Mouse (Mus musculus) heart, adult 8-10 months (tissue): ENCODE results near the gene Pank1. TPM values are rescaled to one million over a fixed set of nuclear protein-coding genes. Genes with fewer than 3 reads are reported as not detected.

Experiments
- DNase-seq: peaks from one replicate; pipeline ENCODE4 v3.0.0; 2022; ENCODE audit warnings: low spot score
- total RNA-seq, 4 experiments: library from RNA; stranded (reverse); gene quantifications; 2 replicates each; pipeline ENCODE4 v1.2.4; 2022

Pank1 gene
- 10 to 100 TPM; 40.7 to 48.9 (median 45.0) TPM for total RNA-seq

DNA sequence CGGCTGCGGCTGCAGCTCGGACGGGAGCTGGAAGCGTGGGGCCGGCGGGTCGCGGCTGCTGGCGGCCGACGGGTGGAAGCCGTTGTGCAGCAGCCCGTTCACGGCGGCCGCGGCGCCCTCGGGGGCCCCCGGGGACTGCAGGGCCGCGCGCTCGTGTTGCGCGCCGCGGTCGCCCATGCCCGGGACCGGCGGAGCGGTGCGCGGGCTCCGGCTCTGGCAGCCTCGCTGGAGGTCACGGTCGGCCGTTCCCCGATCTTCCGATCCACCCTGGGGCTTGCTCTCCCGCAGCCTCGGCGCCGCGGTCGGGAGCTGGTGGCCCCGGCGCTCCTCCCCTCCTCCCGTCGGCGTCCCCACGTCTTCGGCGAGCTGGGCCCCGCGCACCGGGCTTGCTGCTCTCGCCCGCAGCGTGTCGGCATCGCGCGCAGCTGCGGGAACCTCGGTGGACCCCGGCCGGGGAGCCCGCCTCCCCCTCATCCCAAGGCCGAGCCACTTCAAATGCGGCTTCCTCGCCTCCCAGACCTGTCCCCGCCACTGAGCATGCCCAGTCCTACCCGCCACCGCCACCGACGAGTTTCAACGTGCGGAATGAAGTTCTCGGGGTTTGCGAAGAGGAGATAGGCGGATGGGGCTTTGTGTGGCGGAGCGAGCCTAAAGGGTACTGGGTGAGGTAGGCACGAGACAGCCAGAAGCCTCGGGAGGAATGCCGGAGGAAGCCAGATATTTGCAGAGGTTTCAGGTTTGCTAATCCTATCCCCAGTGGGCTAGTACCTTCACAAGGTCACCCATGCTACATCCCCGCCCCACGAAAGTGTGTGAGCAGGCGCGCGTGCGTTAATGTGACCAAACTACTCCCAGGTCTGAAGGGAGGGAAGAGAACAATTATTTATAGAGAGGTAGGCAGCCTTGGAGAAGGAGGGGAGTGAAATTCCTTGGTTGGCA lies at the start of gene Pank1:
Gene Pank1 (minus strand): TSS at position 853 of the 939 bp plus-strand sequence.
- peak; percentile 72 for DNase-seq

DNA sequence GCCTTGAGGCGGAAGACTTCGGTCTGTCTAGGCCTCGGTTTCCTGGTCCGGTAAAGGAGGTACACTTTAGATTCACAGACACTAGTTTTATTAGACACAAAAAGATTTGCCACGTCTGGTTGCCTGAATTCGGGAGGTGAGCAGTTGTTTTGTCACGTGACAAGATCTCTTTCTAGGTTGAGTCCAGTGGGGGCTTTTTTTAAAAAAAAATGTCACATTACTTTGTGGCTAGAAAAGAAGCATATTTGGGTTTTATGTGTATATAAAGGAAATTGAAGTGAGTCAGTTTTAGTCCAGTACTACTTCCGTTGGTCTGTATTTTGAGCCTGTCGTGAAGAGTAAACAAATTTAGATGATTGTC lies 43.3 kb upstream of the Pank1 start:
- DNase-seq: peak; percentile 0

DNA sequence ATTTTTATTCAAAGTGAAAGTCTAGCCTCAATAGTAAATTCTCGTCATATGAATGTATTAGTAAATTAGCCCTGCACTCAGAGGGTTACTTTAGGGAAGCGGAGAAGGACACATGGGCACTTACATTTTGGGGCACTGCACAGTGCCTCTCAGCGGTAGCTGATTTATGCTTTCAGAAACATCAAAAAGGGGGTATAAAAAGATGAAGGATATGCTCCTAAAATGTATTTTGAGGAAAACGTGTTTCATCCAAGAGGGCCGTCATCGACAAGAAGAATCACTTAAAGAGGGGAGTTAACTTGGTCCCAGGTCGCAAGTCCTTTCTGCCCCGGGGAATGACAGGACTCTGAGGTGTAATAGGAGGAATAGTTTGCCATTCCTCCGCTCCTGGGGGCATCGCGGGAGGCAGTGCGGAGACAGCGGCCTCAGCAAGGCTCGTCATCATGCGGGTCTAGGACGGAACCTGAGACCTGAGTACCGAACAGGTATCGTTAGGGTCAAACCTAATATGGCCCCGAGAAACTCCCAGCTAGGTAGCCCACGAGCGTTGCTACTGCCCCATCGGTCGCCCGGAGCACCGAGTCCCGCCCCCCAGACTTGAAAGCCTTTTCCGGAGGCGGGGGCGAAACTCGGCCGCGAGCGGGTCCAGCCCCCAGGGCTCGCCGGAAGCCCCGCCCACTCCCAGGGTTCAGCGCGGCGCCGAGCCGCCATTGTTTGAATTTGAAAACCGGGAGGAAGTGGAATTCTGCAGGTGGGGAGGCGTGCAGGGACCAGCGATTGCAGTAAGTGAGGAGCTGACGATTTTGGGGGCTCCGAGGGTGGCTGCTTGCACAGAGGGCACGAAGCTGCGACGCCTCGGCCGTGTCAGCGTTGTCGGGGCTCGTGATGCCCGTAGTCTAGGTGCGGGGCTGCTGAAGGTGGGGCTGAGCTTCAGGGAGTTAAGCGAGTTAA lies 42.7 kb upstream of the Pank1 start, which contains the start of gene Kif20b:
Gene Kif20b (plus strand): TSS at position 710 of the 951 bp plus-strand sequence.
- peak; percentile 90 for DNase-seq

DNA sequence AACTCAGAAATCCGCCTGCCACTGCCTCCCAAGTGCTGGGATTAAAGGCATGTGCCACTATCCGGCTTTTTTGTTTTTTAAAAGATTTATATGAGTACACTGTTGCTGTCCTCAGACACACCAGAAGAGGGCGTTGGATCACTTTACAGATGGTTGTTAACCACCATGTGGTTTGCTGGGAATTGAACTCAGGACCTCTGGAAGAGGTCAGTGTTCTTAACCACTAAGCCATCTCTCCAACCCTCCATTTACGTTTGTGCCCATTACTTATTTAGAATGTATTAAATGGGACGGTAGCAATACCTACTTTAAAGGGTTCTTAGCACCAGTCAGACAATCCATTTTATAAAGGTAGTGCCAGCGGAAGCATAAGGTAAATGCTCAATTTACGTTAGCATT lies 42.0 kb upstream of the Pank1 start:
- no peak for DNase-seq

DNA sequence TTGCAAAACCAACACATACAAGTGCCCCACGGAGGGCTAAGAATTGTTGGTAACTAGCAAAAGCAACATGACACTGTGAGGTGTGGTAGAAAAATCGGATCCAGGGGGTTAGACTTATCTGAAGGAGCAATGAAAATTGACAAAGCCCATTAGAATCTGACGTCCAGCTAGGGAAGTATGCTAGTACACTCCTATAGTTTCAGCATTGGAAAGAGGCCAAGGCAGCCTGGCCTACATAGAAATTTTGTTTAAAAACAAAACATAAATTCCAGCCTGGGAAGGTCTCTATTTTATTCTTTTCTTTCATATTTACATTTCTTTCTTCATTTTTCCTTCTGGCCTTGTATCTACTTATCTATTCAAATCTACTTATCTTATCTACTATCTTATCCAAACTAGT lies 41.3 kb upstream of the Pank1 start:
- DNase-seq: no peak

DNA sequence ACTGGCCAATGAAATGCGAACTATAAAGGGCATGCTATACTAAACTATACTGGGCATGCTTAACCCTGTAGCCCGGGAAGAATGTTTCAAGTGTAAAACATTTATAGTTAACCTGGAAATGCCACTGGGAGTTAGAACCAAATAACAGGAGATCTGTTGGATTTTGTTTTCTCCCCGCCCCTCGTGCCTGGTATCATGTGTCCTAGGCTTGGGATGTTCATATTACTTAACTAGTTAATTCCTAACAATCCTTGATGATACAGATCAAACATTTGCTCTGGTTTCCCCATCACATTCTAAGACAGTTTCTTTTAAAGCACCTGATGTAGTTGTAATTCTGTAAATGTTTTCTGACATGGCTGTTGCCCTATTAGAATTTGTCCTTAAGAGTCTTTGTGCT lies 40.8 kb upstream of the Pank1 start:
- DNase-seq: no peak

DNA sequence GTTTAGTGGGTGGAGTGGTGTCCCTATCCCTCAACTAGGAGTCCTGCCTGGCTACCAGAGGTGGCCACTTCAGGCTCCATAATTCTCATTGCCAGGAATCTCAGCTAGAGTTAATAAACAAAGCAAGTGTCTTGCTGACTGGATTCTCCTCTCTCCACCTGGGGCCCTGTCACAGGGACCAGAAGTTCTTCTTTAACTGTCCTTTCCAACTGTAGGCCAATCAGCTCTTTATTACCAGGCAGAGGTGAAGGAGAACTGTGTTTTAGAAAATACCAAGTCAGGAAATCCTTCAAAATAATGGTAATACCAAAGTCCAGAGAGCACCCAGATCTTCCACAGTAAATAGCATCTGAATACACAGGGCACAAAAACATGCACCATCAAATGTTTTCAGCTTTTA lies 33.1 kb upstream of the Pank1 start:
- DNase-seq: no peak

DNA sequence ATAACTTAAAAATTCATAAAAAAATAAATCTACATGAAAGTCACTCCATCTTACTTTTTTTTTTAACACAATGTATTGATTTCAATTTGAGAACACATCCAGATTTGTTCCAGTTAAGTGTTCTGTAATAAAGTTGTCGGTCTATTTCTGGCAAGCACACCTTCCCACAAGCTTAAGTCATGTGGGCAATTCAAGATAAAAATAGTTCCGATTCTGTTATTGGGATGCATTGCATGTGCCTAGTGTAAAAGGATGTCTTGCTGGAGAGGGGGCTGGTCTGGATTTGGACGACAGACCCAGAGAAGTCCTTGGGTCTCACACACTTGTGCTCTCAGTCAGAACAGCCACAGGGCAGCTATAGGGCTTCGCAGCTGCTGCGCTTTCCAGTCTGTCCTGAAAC lies 27.5 kb upstream of the Pank1 start:
- DNase-seq: peak; percentile 19

DNA sequence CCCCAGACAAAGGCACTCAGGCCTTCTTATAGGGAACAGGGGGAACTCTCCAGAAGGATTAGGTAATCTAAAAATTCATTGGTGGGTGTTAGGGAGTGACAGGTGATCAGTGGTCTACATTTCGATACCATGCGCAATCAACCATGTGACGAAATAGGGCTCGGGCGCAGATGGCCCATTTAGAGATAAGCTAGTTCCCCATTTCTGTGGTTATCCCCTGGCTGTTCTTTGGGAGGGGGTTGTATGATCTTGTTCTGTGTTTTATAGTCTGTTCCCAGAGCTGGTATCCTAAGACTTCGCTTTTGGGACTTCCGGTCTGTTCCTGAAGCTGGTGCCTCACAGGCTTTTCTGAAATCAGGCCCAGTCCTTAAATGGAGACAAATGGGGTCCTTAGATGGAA lies 26.2 kb upstream of the Pank1 start:
- DNase-seq: no peak

DNA sequence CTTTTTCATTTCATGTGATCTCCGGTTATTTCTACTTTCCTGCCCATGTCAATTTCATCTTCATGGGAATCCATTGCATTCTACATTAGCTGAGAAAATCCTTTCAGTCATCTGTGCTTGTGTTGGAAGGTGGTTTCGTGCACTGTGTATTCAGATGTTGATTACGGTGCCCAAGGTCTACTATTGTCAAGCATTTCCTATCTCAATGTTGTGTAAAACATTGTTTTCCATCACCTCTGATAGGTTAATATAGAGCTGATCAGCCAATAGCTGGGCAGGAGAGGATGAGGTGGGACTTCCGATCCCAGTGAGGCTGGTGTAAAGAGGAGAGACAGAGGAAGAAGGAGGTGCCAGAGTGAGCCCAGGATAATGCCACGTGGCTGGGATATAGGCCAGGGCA lies 24.8 kb upstream of the Pank1 start:
- DNase-seq: no peak

DNA sequence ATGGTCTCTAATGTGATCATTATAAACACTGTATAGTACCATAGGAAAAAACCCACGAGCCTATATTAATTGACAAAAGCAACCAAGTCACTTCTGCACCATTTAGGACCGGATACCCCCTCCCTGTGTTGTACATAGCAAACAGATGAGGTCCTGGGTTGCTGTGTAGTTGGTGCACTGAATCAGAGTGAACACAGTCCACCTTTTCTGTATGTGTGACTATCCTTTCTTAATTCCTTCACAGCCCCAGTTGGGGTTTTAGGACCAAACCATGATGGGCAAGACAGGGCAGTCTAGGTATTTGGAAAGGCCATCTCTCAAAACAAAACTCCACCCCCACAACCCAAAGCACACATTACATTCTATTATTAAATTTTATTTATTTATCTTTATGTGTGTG lies 22.5 kb upstream of the Pank1 start:
- DNase-seq: no peak

DNA sequence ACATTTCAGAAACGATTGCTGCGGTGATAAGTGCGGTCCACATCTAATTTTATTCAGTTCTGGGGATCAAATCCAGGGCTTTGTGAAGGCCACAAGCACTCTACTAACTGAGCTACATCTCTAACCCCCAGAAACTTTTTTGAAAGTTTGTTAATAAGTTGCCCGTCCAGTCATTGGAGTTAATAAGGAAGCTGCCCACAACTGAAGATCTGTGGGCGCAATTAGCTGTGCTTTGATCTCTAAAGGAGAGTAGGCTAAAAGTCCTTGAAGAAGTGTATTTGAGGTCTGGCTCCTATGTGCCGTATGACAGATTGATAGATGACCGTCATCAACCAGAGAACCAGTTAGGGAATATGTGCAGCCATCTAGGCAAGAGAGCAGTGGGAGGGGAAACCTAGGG lies 22.0 kb upstream of the Pank1 start:
- DNase-seq: no peak

DNA sequence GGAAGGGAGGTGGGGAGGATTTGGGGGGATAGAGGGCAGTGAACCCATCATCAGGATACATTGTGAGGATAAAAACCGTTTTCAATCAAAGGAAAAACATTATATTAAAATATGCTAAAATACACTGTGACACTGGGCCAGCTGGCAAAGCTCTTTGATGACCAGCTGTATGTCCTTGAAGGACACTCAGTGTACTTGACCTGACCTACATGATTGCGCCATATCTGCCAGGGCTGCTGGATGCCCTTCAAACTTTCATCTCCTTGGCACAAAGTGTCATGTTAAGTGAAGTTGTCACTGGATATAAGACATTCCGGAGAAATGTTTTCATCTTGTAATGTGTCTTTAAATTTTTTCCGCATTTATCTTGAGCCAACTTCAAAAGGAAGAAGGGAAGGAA lies 19.7 kb upstream of the Pank1 start:
- no peak for DNase-seq

DNA sequence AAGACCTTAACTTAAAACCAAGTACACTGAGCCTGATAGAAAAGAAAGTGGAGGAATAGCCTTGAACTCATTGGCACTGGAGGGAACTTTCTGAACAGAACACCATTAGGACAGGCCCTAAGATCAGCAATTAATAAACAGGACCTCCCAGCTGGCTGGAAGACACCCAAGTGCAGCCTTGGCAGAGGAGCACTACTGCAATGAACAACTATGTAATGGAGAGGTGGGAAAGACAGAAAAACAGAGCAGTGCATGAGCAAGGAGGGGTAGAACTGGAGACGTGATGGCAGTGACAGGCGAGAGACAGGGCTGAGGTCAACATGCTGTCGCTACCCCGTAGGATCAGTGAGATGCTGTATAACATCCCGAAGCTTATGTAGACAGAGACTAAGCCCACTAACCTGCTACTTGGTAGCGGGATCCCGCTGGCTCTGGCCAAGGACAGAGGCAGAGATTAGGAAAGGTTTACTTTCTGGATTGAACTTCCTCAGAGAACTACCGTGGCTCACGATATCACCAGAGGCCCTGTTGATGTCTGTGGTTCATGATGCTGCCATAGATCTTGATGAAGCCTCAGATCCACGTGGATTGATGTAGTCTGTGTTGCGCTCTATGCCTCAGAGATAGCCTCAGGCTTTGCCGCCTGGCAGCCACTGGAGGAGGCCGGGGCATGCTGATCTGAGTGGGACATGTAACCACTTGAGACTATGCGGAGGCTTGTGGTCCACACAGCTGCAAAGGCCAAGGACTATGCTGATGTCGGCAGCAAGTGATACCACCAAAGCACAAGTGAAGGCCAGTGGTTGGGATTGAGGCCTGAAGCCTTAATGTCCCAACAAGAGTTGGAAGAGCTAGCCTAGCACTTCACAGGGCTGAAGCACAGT lies 18.1 kb upstream of the Pank1 start:
- no peak for DNase-seq

DNA sequence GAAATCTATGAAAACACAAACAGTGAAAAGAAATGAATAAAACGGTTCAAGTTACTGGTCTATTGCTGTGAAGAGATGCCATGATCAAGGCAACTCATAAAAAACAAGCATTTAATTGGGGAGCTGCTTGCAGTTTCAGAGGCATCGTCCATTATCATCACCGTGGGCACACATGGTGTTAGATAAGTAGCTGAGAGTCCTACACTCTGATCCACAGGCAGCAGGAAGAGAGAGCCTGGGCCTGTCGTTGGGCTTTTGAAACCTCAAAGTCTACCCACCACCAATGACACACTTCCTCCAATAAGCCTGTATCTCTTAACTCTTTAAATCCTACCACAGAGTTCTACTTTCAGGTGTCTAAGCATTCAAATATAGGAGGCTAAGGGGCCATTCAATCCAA lies 15.8 kb upstream of the Pank1 start:
- DNase-seq: no peak

DNA sequence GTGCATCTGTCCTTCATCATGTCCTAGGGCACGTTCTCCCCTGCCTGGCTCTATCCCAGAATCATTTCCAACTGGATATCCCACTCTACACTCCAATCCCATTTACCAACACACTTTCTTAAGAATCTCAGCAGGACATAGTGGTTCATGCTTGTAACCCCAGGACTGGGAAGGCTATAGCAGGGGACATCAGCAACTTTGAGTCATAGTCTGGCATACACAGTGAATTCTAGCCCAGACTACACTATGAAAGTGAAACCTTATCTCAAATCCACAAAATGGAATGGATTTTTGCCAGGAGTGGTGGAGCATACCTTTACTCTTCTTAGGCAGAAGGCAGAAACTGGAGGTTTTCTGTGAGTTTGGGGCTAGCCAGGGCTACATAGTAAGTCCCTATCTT lies 12.3 kb upstream of the Pank1 start:
- no peak for DNase-seq

DNA sequence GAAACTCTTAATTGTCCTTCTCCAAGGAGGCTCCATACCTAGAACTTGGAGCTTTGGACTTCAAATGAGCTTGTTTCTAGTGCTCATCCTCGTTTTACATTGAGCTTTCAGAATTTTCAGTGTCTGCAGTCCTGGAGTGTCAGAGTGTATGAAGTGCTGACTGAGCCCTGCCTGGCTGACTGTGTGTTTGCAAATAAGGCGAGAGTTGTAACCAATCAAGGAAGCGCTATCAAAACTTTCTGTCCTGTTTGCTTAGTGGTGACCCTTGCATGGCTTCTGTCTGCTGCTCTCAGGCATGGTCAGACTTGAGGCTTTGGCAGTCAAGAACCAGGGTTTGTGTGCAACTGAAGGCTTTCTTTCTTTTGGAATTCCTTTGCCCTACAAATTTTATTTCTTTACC lies 11.7 kb upstream of the Pank1 start:
- DNase-seq: no peak

DNA sequence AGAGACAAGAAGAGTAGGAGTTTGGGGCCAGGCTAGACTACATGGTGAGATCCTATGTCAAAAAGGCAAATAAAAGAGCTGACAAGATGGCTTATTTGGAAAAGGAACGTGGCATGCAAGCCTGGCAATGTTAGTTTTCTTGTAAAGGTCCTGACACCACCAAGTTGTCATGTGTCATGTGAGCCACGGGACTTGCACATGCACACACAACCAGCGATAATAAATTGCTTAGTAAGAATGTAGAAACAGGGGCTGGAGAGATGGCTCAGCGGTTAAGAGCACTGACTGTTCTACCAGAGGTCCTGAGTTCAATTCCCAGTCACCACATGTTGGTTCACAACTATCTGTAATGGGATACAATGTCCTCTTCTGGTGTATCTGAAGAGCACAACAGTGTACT lies 7.1 kb upstream of the Pank1 start:
- no peak for DNase-seq

DNA sequence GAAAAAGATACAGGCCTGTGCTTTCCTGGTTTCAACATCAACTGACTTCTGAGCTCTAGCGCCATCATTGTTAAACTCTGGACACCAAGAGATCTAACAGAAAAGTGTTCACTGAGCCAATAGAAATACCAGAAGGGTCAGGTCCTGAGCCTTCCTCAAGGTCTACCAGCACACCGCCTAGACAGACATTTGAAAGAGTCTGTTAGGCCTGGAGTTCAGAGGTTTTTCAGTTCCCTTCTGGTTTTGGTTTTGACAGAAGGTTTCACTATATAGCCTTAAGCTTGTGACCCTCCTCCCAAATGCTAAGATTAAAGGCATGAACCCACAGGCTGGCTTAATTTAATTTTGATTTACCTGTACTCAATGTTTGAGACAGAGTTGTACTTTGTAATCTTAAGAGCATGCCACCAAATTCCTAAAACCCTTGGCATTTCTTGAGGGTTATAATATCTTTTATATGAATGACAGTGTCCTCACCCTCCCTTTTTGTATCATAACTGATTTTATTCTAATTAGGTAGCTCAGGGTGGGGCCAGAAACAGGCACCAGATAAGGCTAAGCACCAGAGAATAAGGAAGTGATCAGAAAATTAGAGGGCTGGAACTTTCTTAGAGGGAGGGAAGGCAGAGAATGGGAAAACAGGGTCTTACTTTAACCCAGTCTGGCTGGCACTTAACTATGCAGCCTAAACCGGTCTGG lies 4.4 kb upstream of the Pank1 start:
- DNase-seq: no peak

DNA sequence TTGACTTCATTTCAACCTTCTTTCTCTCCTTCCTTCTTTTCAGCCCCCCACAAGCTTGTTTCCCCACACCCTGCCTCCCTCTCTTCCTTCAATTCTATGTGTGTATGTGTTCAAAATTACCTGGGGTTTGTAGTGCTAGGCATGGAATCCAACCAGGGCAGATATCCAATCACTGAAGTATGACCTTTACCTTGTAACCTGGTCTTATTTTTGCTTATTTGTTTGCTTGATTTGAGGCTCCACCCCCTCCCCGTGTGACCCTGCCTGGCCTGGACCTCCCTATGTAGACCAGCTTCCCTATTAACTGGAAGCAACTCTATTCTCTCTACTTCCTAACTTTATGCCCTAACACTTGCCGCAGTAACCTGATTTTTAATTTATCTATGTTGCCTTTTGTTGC lies 3.2 kb upstream of the Pank1 start:
- no peak for DNase-seq

DNA sequence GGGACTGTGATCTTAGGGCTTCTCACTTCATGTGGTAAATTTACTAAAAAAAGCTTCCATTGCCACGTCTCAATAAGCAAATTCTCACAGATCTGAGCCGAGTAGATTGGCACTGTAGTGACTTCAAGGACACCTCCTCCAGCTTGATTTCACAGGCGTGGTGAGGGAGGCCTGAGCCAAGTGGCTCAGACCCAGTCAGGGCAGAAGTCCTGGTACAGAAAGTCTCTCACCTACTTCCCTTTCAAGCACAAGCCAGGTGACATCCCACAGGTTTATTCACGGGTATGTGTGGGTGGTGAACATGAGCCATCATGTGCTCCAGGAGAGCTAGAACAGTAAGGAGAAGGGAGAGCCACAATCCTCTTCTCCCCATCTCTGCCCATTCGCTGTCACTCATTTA lies 1.9 kb upstream of the Pank1 start:
- DNase-seq: no peak
